Mouse (Mus musculus): Measurements from ENCODE around the gene Gm20388. TPM values are rescaled to one million over a fixed set of nuclear protein-coding genes. Genes with fewer than 3 reads are reported as not detected.
A peak's percentile ranks its signal among the peaks of the same experiment; 100 is the strongest.
"Not testable (repeated sequence)": the region's sequence is repeated elsewhere in the genome, so short reads cannot be mapped to it uniquely, and the experiment has no call there.

The Gm20388 gene
- total RNA-seq, 2 experiments from 2014 or later = 11.4 to 18.1 TPM

- no peak for ATAC-seq (replicated peaks; ENCODE audit: low FRiP score, low TSS enrichment, poor library complexity, severe bottlenecking)
Observed at GRCm38 (mm10) chr8:120792710-120793109, 882.1 kb downstream of the Gm20388 start.

GRCm38 (mm10) chr8:120795944-120796635 lies 885.4 kb downstream of the Gm20388 start:
- ATAC-seq (replicated peaks; ENCODE audit: low FRiP score, low TSS enrichment, poor library complexity, severe bottlenecking) = peak; percentile 78

- no peak for ATAC-seq (replicated peaks; ENCODE audit: low FRiP score, low TSS enrichment, poor library complexity, severe bottlenecking)
Observed at GRCm38 (mm10) chr8:120797019-120797727, 886.5 kb downstream of the Gm20388 start.

GRCm38 (mm10) chr8:120800308-120800865 lies 889.7 kb downstream of the Gm20388 start:
- peak; percentile 42 for ATAC-seq (replicated peaks; ENCODE audit: low FRiP score, low TSS enrichment, poor library complexity, severe bottlenecking)

GRCm38 (mm10) chr8:120803661-120804375 lies 893.2 kb downstream of the Gm20388 start:
- not testable (repeated sequence) for ATAC-seq (replicated peaks; ENCODE audit: low FRiP score, low TSS enrichment, poor library complexity, severe bottlenecking)

- no peak for ATAC-seq (replicated peaks; ENCODE audit: low FRiP score, low TSS enrichment, poor library complexity, severe bottlenecking)
Observed at GRCm38 (mm10) chr8:120804741-120805140, 894.1 kb downstream of the Gm20388 start.

- no peak for ATAC-seq (replicated peaks; ENCODE audit: low FRiP score, low TSS enrichment, poor library complexity, severe bottlenecking)
Observed at GRCm38 (mm10) chr8:120806780-120807264, 896.2 kb downstream of the Gm20388 start.

GRCm38 (mm10) chr8:120807719-120808118 lies 897.1 kb downstream of the Gm20388 start:
- 0 out of 2 replicates have a peak, but pooled peaks have one; percentile 11 for ATAC-seq (replicated peaks; ENCODE audit: low FRiP score, low TSS enrichment, poor library complexity, severe bottlenecking)

- no peak for ATAC-seq (replicated peaks; ENCODE audit: low FRiP score, low TSS enrichment, poor library complexity, severe bottlenecking)
Observed at GRCm38 (mm10) chr8:120809050-120809449, 898.4 kb downstream of the Gm20388 start.

GRCm38 (mm10) chr8:120811953-120812352 lies 901.3 kb downstream of the Gm20388 start:
- ATAC-seq (replicated peaks; ENCODE audit: low FRiP score, low TSS enrichment, poor library complexity, severe bottlenecking) = no peak

- no peak for ATAC-seq (replicated peaks; ENCODE audit: low FRiP score, low TSS enrichment, poor library complexity, severe bottlenecking)
Observed at GRCm38 (mm10) chr8:120813028-120813427, 902.4 kb downstream of the Gm20388 start.

GRCm38 (mm10) chr8:120813839-120814238 lies 903.2 kb downstream of the Gm20388 start:
- no peak for ATAC-seq (replicated peaks; ENCODE audit: low FRiP score, low TSS enrichment, poor library complexity, severe bottlenecking)

- no peak for ATAC-seq (replicated peaks; ENCODE audit: low FRiP score, low TSS enrichment, poor library complexity, severe bottlenecking)
Observed at GRCm38 (mm10) chr8:120816371-120816770, 905.7 kb downstream of the Gm20388 start.

- ATAC-seq (replicated peaks; ENCODE audit: low FRiP score, low TSS enrichment, poor library complexity, severe bottlenecking) = no peak
Observed at GRCm38 (mm10) chr8:120819906-120820305, 909.3 kb downstream of the Gm20388 start.

GRCm38 (mm10) chr8:120821399-120822170 lies 910.9 kb downstream of the Gm20388 start:
- ATAC-seq (replicated peaks; ENCODE audit: low FRiP score, low TSS enrichment, poor library complexity, severe bottlenecking) = peak; percentile 39; the same call in 1 of the 2 replicates

GRCm38 (mm10) chr8:120823331-120823730 lies 912.7 kb downstream of the Gm20388 start:
- ATAC-seq (replicated peaks; ENCODE audit: low FRiP score, low TSS enrichment, poor library complexity, severe bottlenecking) = no peak

GRCm38 (mm10) chr8:120823887-120824286 lies 913.2 kb downstream of the Gm20388 start:
- ATAC-seq (replicated peaks; ENCODE audit: low FRiP score, low TSS enrichment, poor library complexity, severe bottlenecking) = no peak

GRCm38 (mm10) chr8:120824638-120825037 lies 914.0 kb downstream of the Gm20388 start:
- no peak for ATAC-seq (replicated peaks; ENCODE audit: low FRiP score, low TSS enrichment, poor library complexity, severe bottlenecking)

GRCm38 (mm10) chr8:120828279-120828678 lies 917.6 kb downstream of the Gm20388 start:
- ATAC-seq (replicated peaks; ENCODE audit: low FRiP score, low TSS enrichment, poor library complexity, severe bottlenecking) = peak; percentile 79

Data from megakaryocyte-erythroid progenitor cell, adult 5-6 weeks (primary cell).